Mouse (Mus musculus): ENCODE data around the gene Kdm3a.
A peak's percentile ranks its signal among the peaks of the same experiment; 100 is the strongest.

GRCm38 (mm10) chr6:71543686-71544499, 88.9 kb downstream of the Kdm3a start, which contains the start of gene Chmp3:
- TF ChIP-seq CTCF (IDR thresholded peaks at IDR 0.05; ENCODE audit: extremely low read depth, insufficient read depth, low read length): no peak
- peak; percentile 83 for TF ChIP-seq POLR2A (IDR thresholded peaks at IDR 0.05; ENCODE audit: extremely low read depth, insufficient read depth, low read length)
